Mouse (Mus musculus) stomach, embryonic 14.5 days (tissue): ENCODE results near the gene Cacna1d. TPM values are rescaled to one million over a fixed set of nuclear protein-coding genes. Genes with fewer than 3 reads are reported as not detected.

Experiments used
- ATAC-seq: fragments of 200-750 bp; cut with Nextera tagmentation; 2 replicates; pipeline ENCODE4 v1.8.0; 2017; ENCODE audit warnings: low read depth, moderate TSS enrichment; ENCODE audit not compliant: insufficient number of reproducible peaks, insufficient read depth, low FRiP score
- H3K27ac ChIP-seq: fragments of 300-500 bp; sonication (generic); 2 replicates; pipeline ENCODE4 v1.5.1; 2014; ENCODE audit warnings: mild to moderate bottlenecking, low read length, moderate library complexity, mixed read lengths
- H3K27me3 ChIP-seq: fragments of 300-500 bp; sonication (generic); 2 replicates; pipeline ENCODE4 v1.6.1; 2014; ENCODE audit warnings: low read length, control low read depth, mixed read lengths; ENCODE audit not compliant: control insufficient read depth, insufficient read depth
- H3K36me3 ChIP-seq: fragments of 300-500 bp; sonication (generic); 2 replicates; pipeline ENCODE4 v1.6.1; 2014; ENCODE audit warnings: mild to moderate bottlenecking, control low read depth, low read length, moderate library complexity, mixed read lengths; ENCODE audit not compliant: control insufficient read depth, insufficient read depth
- H3K4me1 ChIP-seq: fragments of 300-500 bp; sonication (generic); 2 replicates; pipeline ENCODE4 v1.6.1; 2014; ENCODE audit warnings: low read length, control low read depth, mixed read lengths; ENCODE audit not compliant: control insufficient read depth, insufficient read depth
- H3K4me2 ChIP-seq: fragments of 300-500 bp; sonication (generic); replicated peaks from 2 replicates; pipeline ENCODE4 v1.6.1; 2014; ENCODE audit warnings: low read depth, low read length, control low read depth
- H3K4me3 ChIP-seq: fragments of 300-500 bp; sonication (generic); 2 replicates; pipeline ENCODE4 v1.5.1; 2014; ENCODE audit warnings: low read depth, low read length, control low read depth
- H3K9ac ChIP-seq: fragments of 300-500 bp; sonication (generic); replicated peaks from 2 replicates; pipeline ENCODE4 v1.6.1; 2014; ENCODE audit warnings: low read depth, mild to moderate bottlenecking, control low read depth, low read length, moderate library complexity, mixed read lengths
- H3K9me3 ChIP-seq: fragments of 300-500 bp; sonication (generic); 2 replicates; pipeline ENCODE4 v1.6.1; 2016; ENCODE audit warnings: low read depth, low read length, control low read depth; ENCODE audit not compliant: control insufficient read depth
- WGBS: fragments of 180-500 bp; shearing (Covaris S2); extraction: QIAGEN DNeasy Blood & Tissue Kit; methylation state at CpG from one replicate; pipeline ENCODE4 v1.1.7; 2014; 5-methylcytosine and 5-hydroxymethylcytosine counted together
- polyA plus RNA-seq: library from polyadenylated mRNA; unstranded; fragments of >200 nt; fragmentation: Nextera tagmentation; extraction: Ambion mirVana; gene quantifications from 2 replicates; pipeline ENCODE4 v1.2.1, GENCODE M21; 2014

Gene Cacna1d
- polyA plus RNA-seq, 1 experiment from 2014 or later: 15.3 TPM

GRCm38 (mm10) chr14:30479361-30479948, 11.8 kb downstream of the Cacna1d start, which contains the start of gene Dcp1a:
TSS of gene Dcp1a (plus strand) at chr14:30479535.
- WGBS: under 1% methylated on average over 39 of the region's 39 CpGs
- peaks cover 17% of the 10 kb centered on the region for H3K36me3 ChIP-seq
- peaks cover 7% of the 10 kb centered on the region; the same call in 1 of the 2 replicates for H3K4me1 ChIP-seq
- no peaks in the 10 kb centered on the region for H3K27me3 ChIP-seq
- peak within 1 kb of the TSS; percentile 85; the same call in 1 of the 2 replicates for H3K27ac ChIP-seq
- H3K9me3 ChIP-seq: no peaks in the 10 kb centered on the region
- H3K9ac ChIP-seq: peak within 1 kb of the TSS; percentile 66
- peak; percentile 98 for ATAC-seq
- peak within 1 kb of the TSS; percentile 78 for H3K4me2 ChIP-seq
- H3K4me3 ChIP-seq: peak within 1 kb of the TSS; percentile 86

- no peaks in the 10 kb centered on the region for H3K36me3 ChIP-seq
- H3K4me3 ChIP-seq: no peak overlapping the region
- ATAC-seq: no peak
- H3K4me1 ChIP-seq: no peaks in the 10 kb centered on the region
- H3K9me3 ChIP-seq: no peaks in the 10 kb centered on the region
- 73% methylated on average over 6 of the region's 6 CpGs for WGBS
- H3K4me2 ChIP-seq: no peak overlapping the region
- H3K27me3 ChIP-seq: no peaks in the 10 kb centered on the region
- no peak overlapping the region for H3K9ac ChIP-seq
- no peak overlapping the region for H3K27ac ChIP-seq
Measured at GRCm38 (mm10) chr14:30474416-30474815, 16.8 kb downstream of the Cacna1d start.

- no peak for ATAC-seq
- 56% methylated on average over 5 of the region's 5 CpGs for WGBS
- Histone ChIP-seq H3K36me3 (no peaks in the 10 kb centered on the region), H3K9ac (no peak overlapping the region), H3K4me1 (no peaks in the 10 kb centered on the region), H3K27ac (no peak overlapping the region), H3K27me3 (no peaks in the 10 kb centered on the region), H3K4me2 (no peak overlapping the region), H3K9me3 (no peaks in the 10 kb centered on the region), H3K4me3 (no peak overlapping the region)
Measured at GRCm38 (mm10) chr14:30473605-30474004, 17.6 kb downstream of the Cacna1d start.

GRCm38 (mm10) chr14:30463312-30463711, 27.9 kb downstream of the Cacna1d start:
- Histone ChIP-seq H3K27ac (no peak overlapping the region), H3K36me3 (no peaks in the 10 kb centered on the region), H3K27me3 (no peaks in the 10 kb centered on the region), H3K4me3 (no peak overlapping the region), H3K9ac (no peak overlapping the region), H3K4me2 (no peak overlapping the region), H3K9me3 (no peaks in the 10 kb centered on the region), H3K4me1 (no peaks in the 10 kb centered on the region)
- no peak for ATAC-seq
- WGBS: 64% methylated on average over 4 of the region's 4 CpGs

GRCm38 (mm10) chr14:30459891-30460523, 31.2 kb downstream of the Cacna1d start:
- no peak for ATAC-seq
- no peak overlapping the region for H3K27ac ChIP-seq
- WGBS: 7% methylated on average over 14 of the region's 14 CpGs
- no peaks in the 10 kb centered on the region for H3K27me3 ChIP-seq
- H3K36me3 ChIP-seq: no peaks in the 10 kb centered on the region
- no peak overlapping the region for H3K4me2 ChIP-seq
- no peak overlapping the region for H3K9ac ChIP-seq
- H3K4me3 ChIP-seq: no peak overlapping the region
- H3K4me1 ChIP-seq: no peaks in the 10 kb centered on the region
- no peaks in the 10 kb centered on the region for H3K9me3 ChIP-seq

GRCm38 (mm10) chr14:30458820-30459219, 32.4 kb downstream of the Cacna1d start:
- no peak overlapping the region for H3K4me3 ChIP-seq
- no peak overlapping the region for H3K9ac ChIP-seq
- no peaks in the 10 kb centered on the region for H3K9me3 ChIP-seq
- H3K27ac ChIP-seq: no peak overlapping the region
- no peak overlapping the region for H3K4me2 ChIP-seq
- H3K27me3 ChIP-seq: no peaks in the 10 kb centered on the region
- no peaks in the 10 kb centered on the region for H3K36me3 ChIP-seq
- ATAC-seq: no peak
- H3K4me1 ChIP-seq: no peaks in the 10 kb centered on the region
- WGBS: 70% methylated on average over 3 of the region's 3 CpGs

GRCm38 (mm10) chr14:30457897-30458296, 33.4 kb downstream of the Cacna1d start:
- H3K4me3 ChIP-seq: no peak overlapping the region
- no peak for ATAC-seq
- H3K4me2 ChIP-seq: no peak overlapping the region
- no peaks in the 10 kb centered on the region for H3K9me3 ChIP-seq
- no peaks in the 10 kb centered on the region for H3K4me1 ChIP-seq
- no peaks in the 10 kb centered on the region for H3K27me3 ChIP-seq
- no peak overlapping the region for H3K9ac ChIP-seq
- 41% methylated on average over 2 of the region's 2 CpGs for WGBS
- H3K36me3 ChIP-seq: no peaks in the 10 kb centered on the region
- H3K27ac ChIP-seq: no peak overlapping the region

GRCm38 (mm10) chr14:30457436-30457835, 33.8 kb downstream of the Cacna1d start:
- H3K4me1 ChIP-seq: no peaks in the 10 kb centered on the region
- H3K9ac ChIP-seq: no peak overlapping the region
- no peak overlapping the region for H3K4me3 ChIP-seq
- ATAC-seq: no peak
- no peaks in the 10 kb centered on the region for H3K27me3 ChIP-seq
- no peaks in the 10 kb centered on the region for H3K36me3 ChIP-seq
- H3K27ac ChIP-seq: no peak overlapping the region
- H3K4me2 ChIP-seq: no peak overlapping the region
- no peaks in the 10 kb centered on the region for H3K9me3 ChIP-seq
- 71% methylated on average over 7 of the region's 7 CpGs for WGBS
